In the genomic region with DNA sequence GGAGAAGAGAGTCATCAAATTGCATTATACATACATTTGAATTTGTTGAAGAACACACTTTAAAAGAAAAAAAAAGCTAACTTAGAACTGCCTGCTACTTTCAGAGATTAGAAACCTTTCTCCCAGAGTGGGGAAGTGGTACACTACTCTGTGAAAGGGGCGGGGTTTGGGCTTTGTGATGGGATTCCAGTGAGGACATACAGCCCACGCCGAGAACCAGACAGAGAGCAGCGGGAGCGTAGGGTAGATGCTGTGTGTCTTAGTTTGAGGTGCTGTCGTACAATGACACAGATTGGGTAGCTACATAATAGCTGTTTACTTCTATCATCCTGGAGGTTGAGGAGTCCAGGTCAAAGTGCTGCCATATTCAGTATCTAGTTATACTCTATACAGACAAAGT, we compare ENCODE assay signal across 28 mouse cellular contexts.
"Had no signal": no experiment of that assay in that cellular context is flagged by ENCODE, and none has a peak within 500 bp of the region (broad histone marks: within the 10 kb centered on the region; RNA-seq: fewer than 3 reads in every experiment).

No protein-coding gene starts in this region.

- H3K4me2 ChIP-seq: embryonic facial prominence, embryonic 12.5 days; embryonic facial prominence, embryonic 13.5 days; embryonic facial prominence, embryonic 15.5 days; forebrain, embryonic 12.5 days; forebrain, embryonic 13.5 days; forebrain, embryonic 15.5 days had no signal

- H3K27me3 ChIP-seq: embryonic facial prominence, embryonic 12.5 days; embryonic facial prominence, embryonic 13.5 days; embryonic facial prominence, embryonic 15.5 days; forebrain, embryonic 12.5 days; forebrain, embryonic 13.5 days; forebrain, embryonic 15.5 days had no signal

- H3K27ac ChIP-seq: embryonic facial prominence, embryonic 10.5 days; embryonic facial prominence, embryonic 12.5 days; embryonic facial prominence, embryonic 13.5 days; embryonic facial prominence, embryonic 15.5 days; forebrain, embryonic 10.5 days; forebrain, embryonic 12.5 days; forebrain, embryonic 13.5 days; forebrain, embryonic 15.5 days; gastrocnemius, adult 2 months; heart, adult 2 months had no signal

- H3K9me3 ChIP-seq: embryonic facial prominence, embryonic 10.5 days; embryonic facial prominence, embryonic 13.5 days; embryonic facial prominence, embryonic 15.5 days; forebrain, embryonic 12.5 days; forebrain, embryonic 13.5 days; forebrain, embryonic 15.5 days had no signal

- H3K36me3 ChIP-seq: embryonic facial prominence, embryonic 10.5 days; embryonic facial prominence, embryonic 12.5 days; embryonic facial prominence, embryonic 13.5 days; embryonic facial prominence, embryonic 15.5 days; forebrain, embryonic 10.5 days; forebrain, embryonic 12.5 days; forebrain, embryonic 15.5 days had no signal

- H3K9ac ChIP-seq: embryonic facial prominence, embryonic 12.5 days; embryonic facial prominence, embryonic 13.5 days; embryonic facial prominence, embryonic 15.5 days; forebrain, embryonic 12.5 days; forebrain, embryonic 13.5 days; forebrain, embryonic 15.5 days; forebrain, postnatal 0 days had no signal

- H3K4me3 ChIP-seq: embryonic facial prominence, embryonic 10.5 days; embryonic facial prominence, embryonic 12.5 days; embryonic facial prominence, embryonic 13.5 days; embryonic facial prominence, embryonic 15.5 days; erythroblast, embryonic 14.5 days; forebrain, embryonic 10.5 days; forebrain, embryonic 12.5 days; forebrain, embryonic 13.5 days; forebrain, embryonic 15.5 days; gastrocnemius, adult 2 months; heart, adult 2 months had no signal

- H3K4me1 ChIP-seq: embryonic facial prominence, embryonic 15.5 days; forebrain, embryonic 12.5 days; forebrain, embryonic 13.5 days; forebrain, embryonic 15.5 days had no signal

- DNase-seq: cerebellum, adult 2 months; cerebellum, adult 8-10 months; cerebellum, adult 9-10 months; cerebellum, adult 9-11 months; cerebellum, postnatal 10 days; cerebellum, postnatal 14 days; cerebellum, postnatal 25 days; cerebellum, postnatal 36 days; embryo, embryonic 11 days; forebrain, postnatal 0 days; gastrocnemius, adult 2 months; gastrocnemius, postnatal 10 days; gastrocnemius, postnatal 14 days; gastrocnemius, postnatal 25 days; gastrocnemius, postnatal 36 days; heart, adult 18-20 months; heart, adult 2 months had no signal

- ATAC-seq: forebrain, embryonic 13.5 days; forebrain, embryonic 14.5 days; forebrain, embryonic 15.5 days; forebrain, embryonic 16.5 days; forebrain, postnatal 0 days had no signal
